Mouse (Mus musculus): ENCODE data around the gene Krtap2-4.

DNA sequence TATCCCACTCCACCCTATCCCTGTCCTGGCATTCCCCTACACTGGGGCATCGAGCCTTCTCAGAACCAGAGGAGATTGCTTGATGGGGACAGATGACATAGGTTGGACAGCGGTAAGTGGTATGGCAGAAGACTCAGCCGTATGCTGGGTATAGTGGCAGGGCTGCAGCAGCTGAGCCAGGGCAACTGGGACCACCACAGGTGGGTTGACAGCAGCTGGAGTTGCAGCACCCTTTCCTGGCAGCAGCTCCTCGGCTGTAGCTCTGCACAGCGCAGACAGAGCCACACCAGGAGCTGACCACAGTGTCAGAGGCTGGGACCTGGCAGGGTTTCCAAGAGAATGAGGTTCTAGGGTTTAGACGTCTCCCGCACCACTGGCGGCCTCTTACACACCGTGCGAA is 48.2 kb upstream of the Krtap2-4 start:
- TF ChIP-seq CTCF (IDR thresholded peaks at IDR 0.05; ENCODE audit: borderline replicate concordance, control insufficient read depth, extremely low read depth, insufficient read depth, low read length, poor library complexity) (no peak), POLR2A (IDR thresholded peaks at IDR 0.05; ENCODE audit: control insufficient read depth, extremely low read depth, insufficient read depth, low read length, poor library complexity) (no peak)
